8 mouse cellular contexts compared by ENCODE assay signal in genomic region chr19:18713357-18713756, GRCm38 (mm10). TPM values are rescaled to one million over a fixed set of nuclear protein-coding genes. Genes with fewer than 3 reads are reported as not detected.
DNase-seq lines count a peak whose midpoint lies in the region; ATAC-seq and TF ChIP-seq lines count a peak whose summit lies in the region.
"Not testable (repeated sequence)": the region's sequence is repeated elsewhere in the genome, so short reads cannot be mapped to it uniquely, and the experiment has no call there.

No protein-coding gene starts in this region.

- H3K36me3 ChIP-seq in MEL (ENCODE audit: control insufficient read depth in 1 of 2, insufficient read depth in 2 of 2, low read length in 2 of 2): peaks cover 5 to 16% of the 10 kb centered on the region in 2 experiments
- not testable (repeated sequence) for H3K36me3 ChIP-seq in hindbrain, embryonic 14.5 days (replicated peaks; ENCODE audit: control insufficient read depth, insufficient read depth)

- H3K27me3 ChIP-seq in MEL (ENCODE audit: control insufficient read depth in 1 of 2, insufficient read depth in 2 of 2, low read length in 2 of 2); hindbrain, embryonic 14.5 days (ENCODE audit: control insufficient read depth, insufficient read depth, low read length): not testable (repeated sequence)

- H3K4me2 ChIP-seq in hindbrain, embryonic 14.5 days (replicated peaks): peak overlapping the region; percentile 80

- not testable (repeated sequence) for TF ChIP-seq CTCF in MEL (IDR thresholded peaks at IDR 0.05 in 2 of 3, conservative IDR thresholded peaks at IDR 0.05 in 1 of 3; ENCODE audit: control insufficient read depth in 1 of 3, insufficient read depth in 1 of 3, low read depth in 2 of 3, low read length in 3 of 3, poor library complexity in 1 of 3, severe bottlenecking in 1 of 3)

- TF ChIP-seq POLR2A in MEL (IDR thresholded peaks at IDR 0.05; ENCODE audit: control insufficient read depth in 1 of 2, insufficient read depth in 1 of 2, low read depth in 1 of 2, low read length in 2 of 2, poor library complexity in 1 of 2): 0 out of 4 replicates have a peak, but pooled peaks of 1 of the 2 experiments have one; percentile 59

- H3K79me2 ChIP-seq in MEL (ENCODE audit: control insufficient read depth, insufficient read depth, low read length, poor library complexity): peaks cover 39% of the 10 kb centered on the region

- not testable (repeated sequence) for TF ChIP-seq RAD21 in MEL (IDR thresholded peaks at IDR 0.05; ENCODE audit: low read depth, low read length)

- not testable (repeated sequence) for H3K4me1 ChIP-seq in MEL (ENCODE audit: control insufficient read depth in 1 of 2, insufficient read depth in 2 of 2, low read length in 2 of 2)
- peaks cover 14% of the 10 kb centered on the region for H3K4me1 ChIP-seq in hindbrain, embryonic 14.5 days (replicated peaks; ENCODE audit: control insufficient read depth, insufficient read depth, low read length)

- peak overlapping the region; percentile 98 for H3K9ac ChIP-seq in MEL (ENCODE audit: control insufficient read depth, low read depth, low read length, poor library complexity, severe bottlenecking)
- peak overlapping the region; percentile 83 for H3K9ac ChIP-seq in hindbrain, embryonic 14.5 days

- TF ChIP-seq EP300 in MEL (IDR thresholded peaks at IDR 0.05; ENCODE audit: low read depth in 1 of 2, low read length in 2 of 2): not testable (repeated sequence)

- peak overlapping the region; percentile 52 for H3K27ac ChIP-seq in MEL (ENCODE audit: control insufficient read depth, low read depth, low read length)
- H3K27ac ChIP-seq in hindbrain, embryonic 14.5 days: peak overlapping the region; percentile 38; the same call in 1 of the 2 replicates

- H3K9me3 ChIP-seq in MEL (replicated peaks; ENCODE audit: insufficient read depth, low read length); hindbrain, embryonic 14.5 days (ENCODE audit: control insufficient read depth, low read length): not testable (repeated sequence)

- H3K4me3 ChIP-seq in MEL (ENCODE audit: control insufficient read depth in 1 of 2, insufficient read depth in 1 of 2, low read depth in 2 of 2, low read length in 2 of 2): peak overlapping the region; percentile 98 to 100
- H3K4me3 ChIP-seq in hindbrain, embryonic 14.5 days (replicated peaks; ENCODE audit: low read length): peak overlapping the region; percentile 74

- ATAC-seq in hindbrain, embryonic 14.5 days (ENCODE audit: low FRiP score): peak; percentile 75

- WGBS in hindbrain, embryonic 14.5 days: 0% methylated on average over 41 of the region's 46 CpGs

- peak; percentile 47 for DNase-seq in MEL (ENCODE audit: low read depth, low spot score)
- peak; percentile 75 for DNase-seq in cerebellum, adult 9-11 months
- DNase-seq in frontal cortex, postnatal 14 days (ENCODE audit: low spot score in 2 of 2): peak; percentile 25 to 27
- not testable (repeated sequence) for DNase-seq in hindbrain, embryonic 14.5 days (ENCODE audit: low spot score)
- peak; percentile 32 to 41 for DNase-seq in left cerebral cortex, adult 8-10 months (ENCODE audit: low spot score in 2 of 2)
- peak; percentile 58 for DNase-seq in lung, postnatal 36 days
- DNase-seq in retina, embryonic 14.5 days (ENCODE audit: low spot score): peak; percentile 55
- DNase-seq in thymus, postnatal 14 days: peak; percentile 73

RNA-seq across cellular contexts. Expression of gene D030056L22Rik, which starts 0.4 kb away (rescaled TPM):
- 27.8 and 29.0 TPM in 2 replicates for total RNA-seq in MEL (2012; rRNA removed)
- 10 to 100 TPM in 1 of 2 experiments, not detected in 1; 27.0 TPM for polyA plus RNA-seq in MEL (2012; ENCODE audit: insufficient read depth in 1 of 2, insufficient read length in 2 of 2, low read depth in 1 of 2, low replicate concordance in 2 of 2, missing spikeins in 1 of 2)
- 61.2 and 73.5 TPM in 2 replicates for polyA plus RNA-seq in hindbrain, embryonic 14.5 days (2014; fragmentation: Nextera tagmentation; extraction: Ambion mirVana)
- 10 to 100 TPM; 18.5 to 22.1 (median 20.3) TPM for total RNA-seq in left cerebral cortex, adult 8-10 months (2022)

RNA-seq across cellular contexts. Expression of gene Trpm6, which starts 36.4 kb away (rescaled TPM):
- not detected in 2 replicates for total RNA-seq in MEL (2012; rRNA removed)
- under 1 TPM in 1 of 2 experiments, not detected in 1; 0.01 TPM for polyA plus RNA-seq in MEL (2012; ENCODE audit: insufficient read depth in 1 of 2, insufficient read length in 2 of 2, low read depth in 1 of 2, low replicate concordance in 2 of 2, missing spikeins in 1 of 2)
- polyA plus RNA-seq in hindbrain, embryonic 14.5 days (2014; fragmentation: Nextera tagmentation; extraction: Ambion mirVana): 0.44 and 0.51 TPM in 2 replicates
- total RNA-seq in left cerebral cortex, adult 8-10 months (2022): under 1 TPM; 0.34 to 0.46 (median 0.43) TPM

RNA-seq across cellular contexts. Expression of gene Carnmt1, which starts 42.8 kb away (rescaled TPM):
- 15.4 and 16.4 TPM in 2 replicates for total RNA-seq in MEL (2012; rRNA removed)
- 10 to 100 TPM in 1 of 2 experiments, not detected in 1; 23.3 TPM for polyA plus RNA-seq in MEL (2012; ENCODE audit: insufficient read depth in 1 of 2, insufficient read length in 2 of 2, low read depth in 1 of 2, low replicate concordance in 2 of 2, missing spikeins in 1 of 2)
- 15.4 and 16.1 TPM in 2 replicates for polyA plus RNA-seq in hindbrain, embryonic 14.5 days (2014; fragmentation: Nextera tagmentation; extraction: Ambion mirVana)
- 10 to 100 TPM in 3 of 4 experiments, 1 to 10 TPM in 1; 9.1 to 11.1 (median 10.6) TPM for total RNA-seq in left cerebral cortex, adult 8-10 months (2022)
